Mouse (Mus musculus): ENCODE results near the gene Gm10999.
"Not testable (repeated sequence)": the region's sequence is repeated elsewhere in the genome, so short reads cannot be mapped to it uniquely, and the experiment has no call there.

Gene Gm10999

DNA sequence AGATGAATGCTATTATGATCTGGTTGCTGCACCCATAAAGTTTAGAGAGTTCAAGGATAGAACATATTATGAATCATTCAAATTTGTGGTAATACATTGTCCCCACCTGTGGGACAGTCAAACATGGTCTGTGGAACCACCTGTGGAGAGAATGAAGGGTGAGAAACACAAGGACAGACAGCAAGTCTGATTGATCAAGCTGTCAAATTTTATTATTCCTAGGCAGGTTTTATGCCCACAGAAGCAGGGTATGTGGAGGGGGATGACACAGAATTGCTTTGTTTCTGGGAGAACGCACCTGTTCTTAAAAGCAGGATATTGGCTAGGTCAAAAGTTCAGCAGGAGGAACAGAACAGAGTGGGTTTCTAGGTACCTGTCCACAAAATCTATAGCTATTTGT, at the start of gene Gm10999:
Gene Gm10999, minus strand, starts transcription at position 101 of the 400 bp plus-strand sequence.
- no peak for DNase-seq (ENCODE audit: low spot score)

DNA sequence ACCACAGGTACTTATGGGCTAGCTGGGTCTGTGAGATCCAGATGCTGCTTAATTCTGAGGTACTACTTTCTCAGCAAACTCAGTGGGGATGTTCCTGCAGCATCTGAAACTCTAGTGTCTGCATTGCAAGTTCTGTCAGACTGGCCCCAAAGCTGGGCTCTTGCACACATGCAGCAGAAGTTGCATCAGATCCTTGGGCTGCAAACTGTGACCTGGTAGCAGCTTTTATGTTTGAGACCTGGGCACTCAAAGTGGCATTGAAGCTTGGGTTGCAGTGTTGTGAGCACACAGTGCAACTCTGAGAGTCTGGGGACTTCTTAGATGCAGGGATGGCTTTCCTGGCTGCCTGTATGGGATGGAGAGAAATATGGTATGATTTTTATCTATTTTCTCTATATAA, 2.0 kb upstream of the Gm10999 start:
- DNase-seq (ENCODE audit: low spot score): no peak

DNA sequence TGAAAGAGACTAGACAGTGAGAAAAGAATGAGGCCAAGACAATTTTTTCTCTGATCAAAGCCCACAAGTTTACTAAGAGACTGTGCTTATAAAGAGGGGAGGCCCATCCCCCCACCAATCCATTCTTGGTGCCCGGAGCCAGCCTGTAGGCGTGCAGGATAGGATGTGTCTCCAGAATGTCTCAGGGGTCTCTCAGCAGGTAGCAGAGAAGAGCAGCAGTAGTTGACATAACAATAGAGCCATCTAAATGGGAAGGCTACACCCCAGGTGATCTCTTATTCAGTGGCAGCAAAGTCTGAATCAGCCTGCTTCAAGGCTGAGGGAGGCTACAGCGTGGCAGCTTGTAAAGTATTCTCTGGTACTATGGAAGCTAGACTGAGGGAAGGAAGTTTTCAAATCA, 15.7 kb downstream of the Gm10999 start:
- not testable (repeated sequence) for DNase-seq (ENCODE audit: low spot score)
